Mouse (Mus musculus): ENCODE data around the gene Gm26620.

The Gm26620 gene

GRCm38 (mm10) chr1:170912891-170913615 is 28.2 kb downstream of the Gm26620 start, which contains the start of gene Fcrlb:
Gene Fcrlb (minus strand): TSS chr1:170912941.
- no peak for DNase-seq

- DNase-seq, result no peak
Observed at GRCm38 (mm10) chr1:170915657-170916056, 30.8 kb downstream of the Gm26620 start.

- no peak for DNase-seq
Observed at GRCm38 (mm10) chr1:170919308-170919707, 34.4 kb downstream of the Gm26620 start.

GRCm38 (mm10) chr1:170924485-170924884 is 39.6 kb downstream of the Gm26620 start:
- no peak for DNase-seq

- no peak for DNase-seq
Observed at GRCm38 (mm10) chr1:170926941-170927340, 42.1 kb downstream of the Gm26620 start.

GRCm38 (mm10) chr1:170927378-170927777 is 42.5 kb downstream of the Gm26620 start, which contains the start of gene Fcrla:
Gene Fcrla (minus strand): TSS chr1:170927583.
- DNase-seq, result no peak

GRCm38 (mm10) chr1:170928467-170928866 is 43.6 kb downstream of the Gm26620 start:
- DNase-seq, result no peak

GRCm38 (mm10) chr1:170929245-170929644 is 44.4 kb downstream of the Gm26620 start:
- no peak for DNase-seq

GRCm38 (mm10) chr1:170932043-170932442 is 47.2 kb downstream of the Gm26620 start:
- DNase-seq, result no peak

- DNase-seq, result no peak
Observed at GRCm38 (mm10) chr1:170933386-170933920, 48.6 kb downstream of the Gm26620 start.

GRCm38 (mm10) chr1:170933940-170934339 is 49.1 kb downstream of the Gm26620 start:
- DNase-seq, result no peak

GRCm38 (mm10) chr1:170934383-170934782 is 49.5 kb downstream of the Gm26620 start:
- no peak for DNase-seq
